Mouse (Mus musculus): ENCODE results near the gene Aox1.
"Not testable (repeated sequence)": the region's sequence is repeated elsewhere in the genome, so short reads cannot be mapped to it uniquely, and the experiment has no call there.

Aox1 gene

GRCm38 (mm10) chr1:58029636-58030117 lies at the start of gene Aox1:
TSS of gene Aox1 (plus strand) at chr1:58029931.
- DNase-seq: peak; percentile 46

DNA sequence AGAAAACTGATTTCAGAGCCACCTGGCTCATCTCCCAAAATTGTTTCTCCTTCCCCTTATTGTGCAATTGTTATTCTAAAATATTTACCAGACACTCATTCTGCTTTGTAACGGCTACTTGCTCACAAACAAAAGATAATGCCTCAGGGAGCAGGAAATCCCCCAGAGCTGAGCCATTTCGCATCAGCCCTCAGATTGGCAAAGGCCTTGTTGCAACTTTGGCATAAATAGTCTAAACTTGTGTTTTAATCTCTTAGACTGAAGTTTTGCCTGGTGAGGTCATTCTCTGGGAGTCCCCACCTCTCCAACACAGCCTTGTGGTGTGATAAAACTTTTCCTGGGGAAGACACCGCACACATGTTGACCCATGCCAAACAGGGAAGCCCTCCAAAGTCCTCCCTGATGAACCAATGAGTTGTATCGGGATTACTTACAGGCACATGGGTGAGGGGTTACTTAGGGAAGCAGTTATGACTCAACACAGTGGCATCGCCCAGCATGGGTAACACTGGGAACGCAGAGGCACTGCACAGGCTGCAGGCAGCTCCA lies 40.6 kb upstream of the Aox1 start:
- no peak for DNase-seq

DNA sequence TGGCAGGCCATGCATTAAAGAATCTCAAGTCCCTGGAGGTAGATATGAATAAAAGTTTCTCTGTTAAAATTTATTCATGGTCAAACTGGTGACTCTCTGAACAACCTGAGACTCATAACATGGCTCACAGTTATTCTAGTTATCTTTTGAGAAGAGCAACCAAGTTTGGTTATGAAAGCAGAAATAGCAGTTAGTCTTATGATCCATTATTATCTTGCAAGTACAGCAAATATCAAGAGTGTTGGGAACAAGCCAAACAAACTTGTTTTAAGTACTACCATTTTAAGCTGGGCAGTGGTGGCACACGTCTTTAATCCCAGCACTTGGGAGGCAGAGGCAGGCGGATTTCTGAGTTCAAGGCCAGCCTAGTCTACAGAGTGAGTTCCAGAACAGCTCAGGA lies 38.5 kb upstream of the Aox1 start:
- no peak for DNase-seq

GRCm38 (mm10) chr1:57995432-57996132 lies 34.1 kb upstream of the Aox1 start, which contains the start of gene Sgo2a:
TSS of gene Sgo2a (plus strand) at chr1:57995971.
- peak; percentile 88 for DNase-seq

GRCm38 (mm10) chr1:57996133-57996615 lies 33.6 kb upstream of the Aox1 start:
- no peak for DNase-seq

DNA sequence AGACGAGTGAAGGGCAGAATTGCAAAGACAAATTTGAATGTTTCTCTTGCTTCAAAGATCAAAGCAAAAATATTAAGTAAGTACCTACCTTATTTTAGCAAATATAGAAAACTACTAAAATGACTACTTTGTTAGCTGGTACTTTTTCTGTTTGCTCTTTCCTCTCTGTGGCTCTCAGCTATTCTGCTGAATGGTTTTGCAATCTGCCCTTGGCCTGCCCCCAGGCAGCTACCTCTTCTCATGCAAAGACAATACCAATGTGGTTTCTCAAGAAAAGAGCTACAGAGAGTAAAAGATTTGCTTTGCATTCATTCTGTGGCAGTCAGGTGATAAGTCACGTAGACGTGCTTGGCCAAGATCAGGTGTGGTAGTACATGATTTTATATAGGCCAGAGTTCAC lies 31.6 kb upstream of the Aox1 start:
- DNase-seq: no peak

DNA sequence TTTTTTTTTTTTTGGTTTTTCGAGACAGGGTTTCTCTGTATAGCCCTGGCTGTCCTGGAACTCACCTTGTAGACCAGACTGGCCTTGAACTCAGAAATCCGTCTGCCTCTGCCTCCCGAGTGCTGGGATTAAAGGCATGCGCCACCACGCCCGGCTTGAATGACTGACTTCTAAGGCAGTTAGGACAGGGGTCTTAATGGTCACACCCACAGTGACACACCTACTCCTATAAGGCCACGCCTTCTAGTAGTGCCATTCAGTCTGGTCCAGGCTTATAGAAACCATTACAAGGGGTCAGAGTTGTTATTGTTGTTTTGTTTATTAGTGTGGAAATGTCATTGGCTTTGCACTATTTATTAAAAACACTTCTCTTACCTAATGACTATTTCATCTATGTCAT lies 23.3 kb upstream of the Aox1 start:
- not testable (repeated sequence) for DNase-seq

- no peak for DNase-seq
These were observed 10.9 kb upstream of the Aox1 start, which contains the start of gene Kctd18 for GRCm38 (mm10) chr1:58018856-58019255. TSS of gene Kctd18 (minus strand) at chr1:58018956.

DNA sequence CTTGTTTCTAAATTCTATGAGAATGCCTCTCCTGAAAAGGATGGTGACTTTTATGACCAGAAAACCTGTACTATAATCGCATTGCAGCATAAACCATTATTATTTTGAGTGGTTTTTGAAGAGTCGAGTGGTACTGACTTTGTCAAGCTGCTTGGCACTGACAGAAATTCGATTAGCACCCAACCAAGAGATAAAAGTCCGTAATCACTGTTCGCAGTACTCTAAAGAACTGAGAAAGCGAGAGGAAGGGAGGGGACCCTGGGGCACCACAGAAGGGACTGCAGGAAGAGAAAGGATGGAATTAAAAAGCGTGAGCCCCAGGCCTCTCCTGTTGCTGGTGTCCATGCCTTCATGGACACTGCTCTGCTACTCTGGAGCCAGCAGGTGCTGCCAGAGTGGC lies 2.0 kb upstream of the Aox1 start:
- no peak for DNase-seq

DNA sequence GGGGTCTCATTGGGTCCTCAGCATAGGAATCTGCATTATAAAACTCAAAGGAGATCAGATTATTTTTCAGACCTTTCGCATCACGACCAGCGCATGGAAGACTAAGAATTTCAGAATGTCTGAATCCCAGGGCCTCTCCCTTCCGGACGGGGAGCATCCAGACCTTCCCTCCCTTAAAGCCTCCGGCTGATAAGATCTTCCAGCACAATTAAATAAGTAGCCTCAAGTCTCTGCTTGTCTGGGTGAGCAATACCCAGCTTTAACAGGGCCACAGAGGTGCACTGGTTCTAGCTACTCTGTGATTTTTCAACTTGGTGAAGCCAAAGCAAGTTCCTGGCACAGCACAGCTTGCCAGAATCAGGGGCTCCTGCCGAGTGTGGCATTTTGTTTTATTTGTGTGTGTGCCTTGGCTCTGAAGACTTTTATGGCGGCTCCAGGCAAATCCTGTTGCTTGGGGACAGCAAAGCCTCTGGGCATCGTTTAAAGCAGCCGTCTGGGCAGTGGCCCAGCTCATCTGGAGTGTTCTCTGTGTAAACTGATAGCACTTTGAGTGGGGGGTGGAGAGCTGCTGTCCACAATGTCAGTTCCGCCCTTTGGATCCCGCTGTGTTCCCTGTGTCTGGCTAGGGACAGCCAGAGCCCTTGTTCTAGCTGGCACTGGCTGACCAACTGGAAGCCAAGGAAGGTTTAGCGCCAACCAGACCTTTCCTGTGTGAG lies 583 bp downstream of the Aox1 start:
- DNase-seq: peak; percentile 15

DNA sequence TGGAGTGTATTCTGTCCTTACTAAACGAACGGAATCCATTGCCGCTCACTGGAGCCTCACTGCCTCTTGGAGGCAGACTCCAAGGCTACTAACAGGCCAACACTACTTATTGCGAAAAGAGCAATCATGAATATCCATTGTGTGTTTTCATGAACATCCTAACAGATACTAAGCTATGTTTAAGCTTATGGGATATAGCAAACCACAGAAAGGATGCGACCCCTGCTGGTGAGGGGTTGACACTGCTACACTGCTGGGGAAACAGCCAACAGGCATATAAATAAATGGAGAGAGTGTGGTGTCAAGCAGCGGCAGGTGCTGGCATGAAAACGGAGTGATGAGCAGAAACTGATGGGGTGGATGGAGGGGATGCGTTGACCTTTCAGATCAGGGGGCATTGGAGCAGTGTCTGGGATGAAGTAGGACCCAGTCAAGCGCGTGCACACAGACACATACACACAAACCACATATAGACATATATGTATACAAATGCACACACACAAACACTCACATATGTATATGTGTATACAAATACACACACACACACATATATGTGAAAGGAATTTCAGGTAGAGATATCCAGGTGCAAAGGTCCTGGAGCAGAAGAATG lies 1.5 kb downstream of the Aox1 start:
- DNase-seq: peak; percentile 50

DNA sequence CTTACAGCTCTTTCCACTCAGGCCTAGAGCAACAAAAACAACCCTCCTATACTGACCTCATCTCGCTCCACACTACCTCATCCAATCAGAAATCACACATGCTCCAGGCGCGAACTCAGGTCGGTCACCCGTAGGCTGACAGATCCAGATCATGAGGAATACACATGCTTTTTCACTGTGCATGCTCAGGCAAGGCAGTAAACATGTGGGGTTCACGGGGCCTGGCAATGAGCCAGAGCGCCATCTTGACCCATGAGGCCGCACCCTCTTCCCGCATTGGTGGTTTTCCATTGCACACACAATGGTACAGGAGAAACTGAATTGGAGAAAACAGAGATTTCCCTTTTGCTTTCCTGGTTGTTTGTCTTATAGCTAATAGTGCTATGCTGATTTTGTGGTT lies 7.6 kb downstream of the Aox1 start:
- DNase-seq: not testable (repeated sequence)

DNA sequence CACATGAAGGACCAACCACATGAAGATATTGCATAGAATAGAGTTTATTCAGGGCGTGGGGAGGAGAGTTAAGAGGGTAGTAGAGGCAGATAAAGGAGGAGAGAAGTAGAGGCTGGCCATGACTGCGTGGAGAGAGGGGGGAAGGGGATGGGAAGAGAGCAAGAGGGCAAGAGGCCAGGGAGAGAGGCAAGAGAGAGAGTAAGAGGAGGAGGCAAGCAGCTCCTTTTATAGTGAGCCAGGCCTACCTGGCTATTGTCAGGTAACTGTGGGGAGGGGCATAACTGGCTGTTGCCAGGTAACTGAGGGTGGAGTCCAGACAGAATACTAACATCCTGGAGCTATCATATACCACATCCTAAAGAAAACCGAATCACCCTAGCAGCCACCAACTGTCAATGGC lies 15.3 kb downstream of the Aox1 start:
- no peak for DNase-seq

DNA sequence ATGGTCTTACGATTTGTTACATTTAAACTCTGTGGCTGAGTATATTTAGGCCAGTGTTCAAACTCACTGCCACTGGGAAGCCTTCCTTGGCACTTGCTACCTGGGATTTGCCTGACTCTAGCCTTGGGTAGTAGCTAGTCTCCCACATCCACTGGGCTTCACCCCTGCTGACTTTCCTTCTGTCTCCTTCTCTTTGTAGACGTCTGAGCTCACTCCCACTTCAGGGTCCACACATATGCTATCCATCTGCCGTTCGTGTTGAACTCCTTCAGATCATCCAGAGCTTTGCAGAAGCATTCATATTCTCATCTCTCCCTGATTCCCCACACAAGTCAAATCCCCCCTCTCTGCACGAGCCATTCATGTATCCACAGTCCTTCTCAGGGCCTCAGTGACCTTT lies 15.8 kb downstream of the Aox1 start:
- no peak for DNase-seq

GRCm38 (mm10) chr1:58046721-58047290 lies 17.1 kb downstream of the Aox1 start:
- DNase-seq: no peak

- no peak for DNase-seq
These were observed 19.4 kb downstream of the Aox1 start for GRCm38 (mm10) chr1:58049126-58049525.

- DNase-seq: no peak
These were observed 25.9 kb downstream of the Aox1 start for GRCm38 (mm10) chr1:58055598-58055997.

DNA sequence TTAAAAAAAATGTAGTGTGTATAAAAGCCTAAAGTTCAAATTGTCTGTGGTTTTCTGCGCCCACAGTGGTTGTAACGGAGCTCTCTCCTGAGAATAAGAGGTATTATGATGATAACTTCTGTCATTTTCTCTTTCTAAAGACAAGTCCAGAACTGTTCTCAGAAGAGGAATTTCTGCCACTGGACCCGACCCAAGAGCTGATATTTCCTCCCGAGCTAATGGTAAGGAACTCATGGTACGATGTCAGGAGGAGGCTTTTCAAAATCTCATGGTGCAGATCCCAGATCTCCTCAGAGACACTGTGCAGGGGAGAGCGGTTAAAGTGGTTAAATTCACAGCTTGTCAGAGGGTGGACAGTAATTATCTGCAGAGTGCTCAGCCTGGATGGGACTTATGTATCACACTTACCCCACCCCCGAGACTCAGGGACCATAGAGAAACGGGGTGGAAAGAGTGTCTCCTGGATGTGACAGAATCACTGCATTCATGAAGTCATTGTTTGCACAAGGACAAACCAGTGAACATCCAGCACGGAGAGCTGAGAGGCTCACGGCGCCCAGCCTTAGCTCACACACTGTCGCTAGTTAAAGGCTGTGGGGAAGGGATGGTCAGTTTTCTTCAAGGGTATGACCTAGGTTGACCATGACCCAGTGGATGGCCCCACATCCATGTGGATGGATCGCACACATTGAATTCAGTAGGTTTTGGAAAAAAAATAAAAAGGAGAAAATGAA lies 26.5 kb downstream of the Aox1 start:
- no peak for DNase-seq

GRCm38 (mm10) chr1:58056939-58057338 lies 27.2 kb downstream of the Aox1 start:
- no peak for DNase-seq

DNA sequence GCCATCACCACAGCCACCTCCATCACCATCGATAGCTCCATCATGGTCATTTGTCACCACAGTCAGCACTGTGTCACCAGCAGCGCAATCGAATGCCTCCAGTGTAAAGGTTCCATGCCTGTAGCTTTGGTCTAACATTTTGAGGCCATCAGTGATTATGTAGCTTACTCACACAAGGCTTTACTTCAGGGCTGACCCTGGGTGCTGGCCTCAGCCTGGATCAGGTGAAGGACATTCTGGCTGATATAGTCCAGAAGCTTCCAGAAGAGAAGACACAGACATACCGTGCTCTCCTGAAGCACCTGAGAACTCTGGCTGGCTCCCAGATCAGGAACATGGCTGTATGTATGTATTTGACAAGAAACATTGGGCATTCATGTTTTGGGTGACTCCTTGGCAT lies 29.1 kb downstream of the Aox1 start:
- no peak for DNase-seq

GRCm38 (mm10) chr1:58062131-58062530 lies 32.4 kb downstream of the Aox1 start:
- no peak for DNase-seq

DNA sequence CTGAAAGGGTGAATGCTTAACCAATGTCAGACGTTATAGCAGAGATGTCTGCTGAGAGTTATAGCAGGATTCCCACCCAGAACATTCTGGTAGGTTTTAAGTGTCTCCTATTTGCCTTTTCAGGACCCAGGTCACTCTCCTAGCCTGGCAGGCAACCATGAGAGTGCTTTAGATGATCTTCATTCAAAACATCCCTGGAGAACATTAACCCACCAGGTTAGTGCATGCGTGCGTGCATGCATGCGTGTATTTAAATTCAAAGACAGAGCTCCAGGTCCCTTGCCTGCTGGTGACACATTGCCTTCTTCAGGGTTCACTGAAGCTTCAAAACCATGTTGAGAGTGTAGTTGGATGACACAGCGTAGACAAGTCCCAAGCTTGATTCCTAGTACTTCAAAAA lies 35.4 kb downstream of the Aox1 start:
- DNase-seq: peak; percentile 9
